Mouse (Mus musculus) stomach, postnatal 0 days (tissue): ENCODE measurements at regions not wholly inside any gene's neighbourhood (a gene's known extent, or its start where the extent isn't known, plus 50 kb on each side); places are given as distances from the start of the nearest gene placed in this dataset.

Source experiments
- CTCF ChIP-seq: IDR thresholded peaks from 2 replicates; pipeline ENCODE4 v1.5.1; 2016; ENCODE audit warnings: antibody characterized with exemption, low read depth, mild to moderate bottlenecking, moderate library complexity
- EP300 ChIP-seq: optimal IDR thresholded peaks from 2 replicates; pipeline ENCODE3; 2016; ENCODE audit warnings: antibody characterized with exemption

DNA sequence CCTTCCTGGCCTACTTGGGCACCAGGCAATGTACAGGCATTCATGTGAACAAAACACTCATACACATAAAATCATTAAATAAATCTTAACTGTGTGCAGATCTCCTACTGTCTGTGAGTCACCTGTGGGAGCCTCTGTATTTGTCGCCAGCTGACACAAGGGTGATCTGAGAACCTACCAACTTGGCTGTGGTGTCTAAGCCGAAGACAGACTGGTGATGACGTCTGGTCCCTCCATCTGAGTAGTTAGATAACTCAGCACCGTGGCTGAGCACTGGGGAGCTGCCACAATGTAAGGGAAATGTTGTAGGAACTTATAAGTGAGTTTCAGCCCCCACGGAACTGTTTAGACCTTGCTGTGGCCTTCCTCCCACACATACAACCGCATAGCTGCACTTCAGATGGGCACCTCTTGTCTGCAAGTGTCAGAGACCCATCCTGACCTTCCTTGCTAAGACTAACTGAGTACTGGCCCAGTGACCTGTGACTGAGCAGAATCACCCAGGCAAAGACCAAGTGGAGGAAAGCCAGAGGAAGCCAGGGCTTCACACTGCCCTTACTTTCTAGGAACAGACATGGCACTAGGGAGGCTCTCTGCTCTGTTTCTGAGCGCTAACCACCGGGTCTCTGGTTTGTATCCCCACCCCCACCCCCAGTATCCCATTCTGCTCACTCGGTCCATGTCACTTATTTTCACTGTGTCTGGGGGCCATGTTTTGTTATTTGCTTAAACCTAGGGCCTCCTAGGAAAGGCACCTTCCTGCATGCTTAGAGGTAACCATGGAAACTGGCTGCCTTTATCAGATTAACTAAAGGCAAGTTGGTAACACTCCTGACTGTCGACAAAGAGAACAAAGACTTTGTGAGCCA, 65.2 kb upstream of the Dhx40 start:
- no peak for TF ChIP-seq CTCF
- no peak for TF ChIP-seq EP300
